Mouse (Mus musculus) neural tube, embryonic 15.5 days (tissue): ENCODE results near the gene Cyp2c65. TPM values are rescaled to one million over a fixed set of nuclear protein-coding genes. Genes with fewer than 3 reads are reported as not detected.
"Not testable (repeated sequence)": the region's sequence is repeated elsewhere in the genome, so short reads cannot be mapped to it uniquely, and the experiment has no call there.

Source experiments
- ATAC-seq: fragments of 200-750 bp; cut with Nextera tagmentation; 2 replicates; pipeline ENCODE4 v1.8.0; 2017; ENCODE audit warnings: mild to moderate bottlenecking, moderate TSS enrichment, moderate library complexity; ENCODE audit not compliant: low FRiP score
- H3K27ac ChIP-seq: fragments of 300-500 bp; sonication (generic); replicated peaks from 2 replicates; pipeline ENCODE4 v1.5.1; 2015; ENCODE audit warnings: mild to moderate bottlenecking, inconsistent platforms
- H3K27me3 ChIP-seq: fragments of 300-500 bp; sonication (generic); replicated peaks from 2 replicates; pipeline ENCODE4 v1.6.1; 2015; ENCODE audit warnings: inconsistent platforms
- H3K36me3 ChIP-seq: fragments of 300-500 bp; sonication (generic); 2 replicates; pipeline ENCODE4 v1.6.1; 2015; ENCODE audit warnings: inconsistent platforms
- H3K4me1 ChIP-seq: fragments of 300-500 bp; sonication (generic); 2 replicates; pipeline ENCODE4 v1.6.1; 2015; ENCODE audit warnings: inconsistent platforms
- H3K4me2 ChIP-seq: fragments of 300-500 bp; sonication (generic); 2 replicates; pipeline ENCODE4 v1.6.1; 2015; ENCODE audit warnings: inconsistent platforms, mild to moderate bottlenecking, moderate library complexity
- H3K4me3 ChIP-seq: fragments of 300-500 bp; sonication (generic); replicated peaks from 2 replicates; pipeline ENCODE4 v1.5.1; 2015; ENCODE audit warnings: mild to moderate bottlenecking, inconsistent platforms
- H3K9ac ChIP-seq: fragments of 300-500 bp; sonication (generic); replicated peaks from 2 replicates; pipeline ENCODE4 v1.6.1; 2015; ENCODE audit warnings: mild to moderate bottlenecking, inconsistent platforms
- H3K9me3 ChIP-seq: fragments of 300-500 bp; sonication (generic); replicated peaks from 2 replicates; pipeline ENCODE4 v1.6.1; 2016; ENCODE audit warnings: inconsistent platforms
- WGBS: fragments of 180-500 bp; shearing (Covaris S2); methylation state at CpG from one replicate; pipeline ENCODE4 v1.1.7; 2015; ENCODE audit warnings: mixed read lengths; 5-methylcytosine and 5-hydroxymethylcytosine counted together
- polyA plus RNA-seq: library from polyadenylated mRNA; unstranded; fragments of >200 nt; fragmentation: Nextera tagmentation; extraction: Ambion mirVana; gene quantifications from 2 replicates; pipeline ENCODE4 v1.2.1, GENCODE M21; 2015

Cyp2c65 gene
- 0.20 TPM in 1 of 2 replicates, not detected in the other for polyA plus RNA-seq

GRCm38 (mm10) chr19:39060719-39061118 lies at the start of gene Cyp2c65:
Gene Cyp2c65 (plus strand): TSS chr19:39061015.
- H3K4me3 ChIP-seq, result no peak within 1 kb of the TSS
- H3K36me3 ChIP-seq, result no peaks in the 10 kb centered on the region
- 79% methylated on average over 2 of the region's 2 CpGs for WGBS
- no peak for ATAC-seq
- no peaks in the 10 kb centered on the region for H3K4me1 ChIP-seq
- H3K9ac ChIP-seq, result no peak within 1 kb of the TSS
- H3K9me3 ChIP-seq, result no peaks in the 10 kb centered on the region
- no peak within 1 kb of the TSS for H3K27ac ChIP-seq
- no peaks in the 10 kb centered on the region for H3K27me3 ChIP-seq
- no peak within 1 kb of the TSS for H3K4me2 ChIP-seq

- 92% methylated on average over 1 of the region's 1 CpGs for WGBS
- H3K27me3 ChIP-seq, result no peaks in the 10 kb centered on the region
- H3K9ac ChIP-seq, result no peak overlapping the region
- no peak overlapping the region for H3K4me3 ChIP-seq
- no peaks in the 10 kb centered on the region for H3K9me3 ChIP-seq
- H3K4me2 ChIP-seq, result no peak overlapping the region
- H3K4me1 ChIP-seq, result no peaks in the 10 kb centered on the region
- no peaks in the 10 kb centered on the region for H3K36me3 ChIP-seq
- H3K27ac ChIP-seq, result no peak overlapping the region
- no peak for ATAC-seq
Measured at GRCm38 (mm10) chr19:39057928-39058327, 2.9 kb upstream of the Cyp2c65 start.

- WGBS, result 79% methylated on average over 2 of the region's 2 CpGs
- H3K27ac ChIP-seq, H3K36me3 ChIP-seq, H3K4me3 ChIP-seq, ATAC-seq, H3K9ac ChIP-seq, H3K4me2 ChIP-seq, H3K27me3 ChIP-seq, H3K4me1 ChIP-seq, H3K9me3 ChIP-seq: not testable (repeated sequence)
Measured at GRCm38 (mm10) chr19:39098779-39099178, 38.0 kb downstream of the Cyp2c65 start.

- no peaks in the 10 kb centered on the region for H3K36me3 ChIP-seq
- H3K4me1 ChIP-seq, result no peaks in the 10 kb centered on the region
- H3K27me3 ChIP-seq, result no peaks in the 10 kb centered on the region
- H3K27ac ChIP-seq, result no peak within 1 kb of the TSS
- no peak within 1 kb of the TSS for H3K4me3 ChIP-seq
- H3K4me2 ChIP-seq, result no peak within 1 kb of the TSS
- 79% methylated on average over 1 of the region's 1 CpGs for WGBS
- ATAC-seq, result no peak
- no peak within 1 kb of the TSS for H3K9ac ChIP-seq
- H3K9me3 ChIP-seq, result 0 out of 2 replicates have a peak, but pooled peaks cover 4% of the 10 kb centered on the region
Measured at GRCm38 (mm10) chr19:39113644-39114043, 52.8 kb downstream of the Cyp2c65 start, which contains the start of gene Cyp2c66. Gene Cyp2c66 (plus strand): TSS chr19:39113898.

Other genes starting within 250 kb of the Cyp2c65 start
- gene Noc3l, start 241.8 kb upstream of the Cyp2c65 start, polyA plus RNA-seq, result 4.3 and 5.3 TPM in 2 replicates
- 5.7 TPM in 2 replicates for gene Tbc1d12, start 224.4 kb upstream of the Cyp2c65 start, polyA plus RNA-seq
- 7.7 and 18.7 TPM in 2 replicates for gene Hells, start 130.1 kb upstream of the Cyp2c65 start, polyA plus RNA-seq
- gene Cyp2c55, start 54.0 kb upstream of the Cyp2c65 start, polyA plus RNA-seq, result 0.11 TPM in 1 of 2 replicates, not detected in the other
- gene Cyp2c66, start 52.9 kb downstream of the Cyp2c65 start, polyA plus RNA-seq, result not detected in 2 replicates
- gene Cyp2c29, start 208.4 kb downstream of the Cyp2c65 start, polyA plus RNA-seq, result not detected in 2 replicates